Mouse (Mus musculus): Measurements from ENCODE around the gene Tgif2. TPM values are rescaled to one million over a fixed set of nuclear protein-coding genes. Genes with fewer than 3 reads are reported as not detected.
"Not testable (repeated sequence)": the region's sequence is repeated elsewhere in the genome, so short reads cannot be mapped to it uniquely, and the experiment has no call there.

The Tgif2 gene
- polyA plus RNA-seq, 1 experiment from 2014 or later: 33.3 TPM

GRCm38 (mm10) chr2:156874047-156874759 is 34.4 kb downstream of the Tgif2 start:
- peaks cover 39% of the 10 kb centered on the region for H3K36me3 ChIP-seq (ENCODE audit: control insufficient read depth, insufficient read depth, low read length)
- DNase-seq (ENCODE audit: low spot score): no peak
- H3K27me3 ChIP-seq (replicated peaks; ENCODE audit: control insufficient read depth, insufficient read depth, low read length): no peaks in the 10 kb centered on the region
- 82% methylated on average over 8 of the region's 8 CpGs for WGBS
- no peaks in the 10 kb centered on the region for H3K9me3 ChIP-seq (ENCODE audit: control insufficient read depth, low read length)
- H3K4me3 ChIP-seq (ENCODE audit: low read depth, low read length): no peak overlapping the region
- no peak overlapping the region for H3K27ac ChIP-seq (ENCODE audit: low read depth, low read length)
- peaks cover 20% of the 10 kb centered on the region for H3K4me1 ChIP-seq (replicated peaks; ENCODE audit: control insufficient read depth, insufficient read depth, low read length)
- no peak overlapping the region for H3K4me2 ChIP-seq
- peak overlapping the region; percentile 2; the same call in 1 of the 2 replicates for H3K9ac ChIP-seq (ENCODE audit: low read depth, low read length)
- peak; percentile 34; the same call in 1 of the 2 replicates for ATAC-seq (replicated peaks; ENCODE audit: low FRiP score)

- no peak for ATAC-seq (replicated peaks; ENCODE audit: low FRiP score)
- DNase-seq (ENCODE audit: low spot score): no peak
- WGBS: 90% methylated on average over 4 of the region's 4 CpGs
- H3K36me3 ChIP-seq (ENCODE audit: control insufficient read depth, insufficient read depth, low read length): peaks cover 34% of the 10 kb centered on the region
- H3K4me2 ChIP-seq: no peak overlapping the region
- H3K9ac ChIP-seq (ENCODE audit: low read depth, low read length): no peak overlapping the region
- H3K9me3 ChIP-seq (ENCODE audit: control insufficient read depth, low read length): no peaks in the 10 kb centered on the region
- H3K4me1 ChIP-seq (replicated peaks; ENCODE audit: control insufficient read depth, insufficient read depth, low read length): peaks cover 20% of the 10 kb centered on the region
- no peak overlapping the region for H3K4me3 ChIP-seq (ENCODE audit: low read depth, low read length)
- no peak overlapping the region for H3K27ac ChIP-seq (ENCODE audit: low read depth, low read length)
- no peaks in the 10 kb centered on the region for H3K27me3 ChIP-seq (replicated peaks; ENCODE audit: control insufficient read depth, insufficient read depth, low read length)
Measured at GRCm38 (mm10) chr2:156874760-156875510, 35.1 kb downstream of the Tgif2 start.

- Histone ChIP-seq H3K4me3 (ENCODE audit: low read depth, low read length) (no peak overlapping the region), H3K9ac (ENCODE audit: low read depth, low read length) (no peak overlapping the region), H3K27ac (ENCODE audit: low read depth, low read length) (no peak overlapping the region), H3K4me2 (no peak overlapping the region), H3K4me1 (replicated peaks; ENCODE audit: control insufficient read depth, insufficient read depth, low read length) (peaks cover 33% of the 10 kb centered on the region), H3K27me3 (replicated peaks; ENCODE audit: control insufficient read depth, insufficient read depth, low read length) (no peaks in the 10 kb centered on the region), H3K36me3 (ENCODE audit: control insufficient read depth, insufficient read depth, low read length) (peaks cover 14% of the 10 kb centered on the region; the same call in 1 of the 2 replicates), H3K9me3 (ENCODE audit: control insufficient read depth, low read length) (no peaks in the 10 kb centered on the region)
- WGBS: 44% methylated on average over 9 of the region's 9 CpGs
- ATAC-seq (replicated peaks; ENCODE audit: low FRiP score) (no peak), DNase-seq (ENCODE audit: low spot score) (no peak)
Measured at GRCm38 (mm10) chr2:156877726-156878125, 37.9 kb downstream of the Tgif2 start.

- Histone ChIP-seq H3K27ac (ENCODE audit: low read depth, low read length) (no peak overlapping the region), H3K36me3 (ENCODE audit: control insufficient read depth, insufficient read depth, low read length) (0 out of 2 replicates have a peak, but pooled peaks cover 3% of the 10 kb centered on the region), H3K4me3 (ENCODE audit: low read depth, low read length) (no peak overlapping the region), H3K4me1 (replicated peaks; ENCODE audit: control insufficient read depth, insufficient read depth, low read length) (peaks cover 34% of the 10 kb centered on the region), H3K9me3 (ENCODE audit: control insufficient read depth, low read length) (no peaks in the 10 kb centered on the region), H3K9ac (ENCODE audit: low read depth, low read length) (no peak overlapping the region), H3K4me2 (no peak overlapping the region), H3K27me3 (replicated peaks; ENCODE audit: control insufficient read depth, insufficient read depth, low read length) (no peaks in the 10 kb centered on the region)
- DNase-seq (ENCODE audit: low spot score) (no peak), ATAC-seq (replicated peaks; ENCODE audit: low FRiP score) (no peak)
- 81% methylated on average over 3 of the region's 3 CpGs for WGBS
Measured at GRCm38 (mm10) chr2:156879541-156879940, 39.7 kb downstream of the Tgif2 start.

GRCm38 (mm10) chr2:156882431-156883001 is 42.7 kb downstream of the Tgif2 start:
- Histone ChIP-seq H3K9me3 (ENCODE audit: control insufficient read depth, low read length) (no peaks in the 10 kb centered on the region), H3K4me1 (replicated peaks; ENCODE audit: control insufficient read depth, insufficient read depth, low read length) (peaks cover 51% of the 10 kb centered on the region), H3K4me3 (ENCODE audit: low read depth, low read length) (0 out of 2 replicates have a peak overlapping the region, but pooled peaks have one; percentile 14), H3K27ac (ENCODE audit: low read depth, low read length) (peak overlapping the region; percentile 67), H3K36me3 (ENCODE audit: control insufficient read depth, insufficient read depth, low read length) (no peaks in the 10 kb centered on the region), H3K4me2 (peak overlapping the region; percentile 54), H3K9ac (ENCODE audit: low read depth, low read length) (peak overlapping the region; percentile 27; the same call in 1 of the 2 replicates), H3K27me3 (replicated peaks; ENCODE audit: control insufficient read depth, insufficient read depth, low read length) (no peaks in the 10 kb centered on the region)
- ATAC-seq (replicated peaks; ENCODE audit: low FRiP score): peak; percentile 94
- peak; percentile 70 for DNase-seq (ENCODE audit: low spot score)
- WGBS: 13% methylated on average over 10 of the region's 10 CpGs

GRCm38 (mm10) chr2:156884396-156885211 is 44.8 kb downstream of the Tgif2 start:
- H3K4me3 ChIP-seq (ENCODE audit: low read depth, low read length): no peak overlapping the region
- peaks cover 40% of the 10 kb centered on the region for H3K4me1 ChIP-seq (replicated peaks; ENCODE audit: control insufficient read depth, insufficient read depth, low read length)
- no peaks in the 10 kb centered on the region for H3K9me3 ChIP-seq (ENCODE audit: control insufficient read depth, low read length)
- H3K27ac ChIP-seq (ENCODE audit: low read depth, low read length): peak overlapping the region; percentile 65
- DNase-seq (ENCODE audit: low spot score) (no peak), ATAC-seq (replicated peaks; ENCODE audit: low FRiP score) (no peak)
- H3K27me3 ChIP-seq (replicated peaks; ENCODE audit: control insufficient read depth, insufficient read depth, low read length): no peaks in the 10 kb centered on the region
- no peaks in the 10 kb centered on the region for H3K36me3 ChIP-seq (ENCODE audit: control insufficient read depth, insufficient read depth, low read length)
- peak overlapping the region; percentile 28 for H3K9ac ChIP-seq (ENCODE audit: low read depth, low read length)
- H3K4me2 ChIP-seq: peak overlapping the region; percentile 44
- 57% methylated on average over 10 of the region's 10 CpGs for WGBS

- WGBS: 60% methylated on average over 2 of the region's 2 CpGs
- H3K9ac ChIP-seq (ENCODE audit: low read depth, low read length); H3K27me3 ChIP-seq (replicated peaks; ENCODE audit: control insufficient read depth, insufficient read depth, low read length); ATAC-seq (replicated peaks; ENCODE audit: low FRiP score); H3K27ac ChIP-seq (ENCODE audit: low read depth, low read length); H3K36me3 ChIP-seq (ENCODE audit: control insufficient read depth, insufficient read depth, low read length); DNase-seq (ENCODE audit: low spot score); H3K9me3 ChIP-seq (ENCODE audit: control insufficient read depth, low read length); H3K4me3 ChIP-seq (ENCODE audit: low read depth, low read length); H3K4me2 ChIP-seq: not testable (repeated sequence)
- H3K4me1 ChIP-seq (replicated peaks; ENCODE audit: control insufficient read depth, insufficient read depth, low read length): peaks cover 34% of the 10 kb centered on the region
Measured at GRCm38 (mm10) chr2:156885666-156886065, 45.9 kb downstream of the Tgif2 start.

- Histone ChIP-seq H3K4me1 (replicated peaks; ENCODE audit: control insufficient read depth, insufficient read depth, low read length) (peaks cover 34% of the 10 kb centered on the region), H3K9ac (ENCODE audit: low read depth, low read length) (no peak overlapping the region), H3K4me3 (ENCODE audit: low read depth, low read length) (peak overlapping the region; percentile 26), H3K27ac (ENCODE audit: low read depth, low read length) (no peak overlapping the region), H3K4me2 (peak overlapping the region; percentile 33), H3K9me3 (ENCODE audit: control insufficient read depth, low read length) (no peaks in the 10 kb centered on the region), H3K27me3 (replicated peaks; ENCODE audit: control insufficient read depth, insufficient read depth, low read length) (no peaks in the 10 kb centered on the region), H3K36me3 (ENCODE audit: control insufficient read depth, insufficient read depth, low read length) (no peaks in the 10 kb centered on the region)
- no peak for DNase-seq (ENCODE audit: low spot score)
- WGBS: 60% methylated on average over 10 of the region's 10 CpGs
- no peak for ATAC-seq (replicated peaks; ENCODE audit: low FRiP score)
Measured at GRCm38 (mm10) chr2:156886084-156886631, 46.4 kb downstream of the Tgif2 start.

Data from liver, embryonic 11.5 days (tissue).